Mouse (Mus musculus) heart, postnatal 4 days (tissue): Measurements from ENCODE around the gene Chtop. TPM values are rescaled to one million over a fixed set of nuclear protein-coding genes. Genes with fewer than 3 reads are reported as not detected.

Experiments
- DNase-seq: peaks from one replicate; pipeline ENCODE4 v3.0.0; 2021
- total RNA-seq, 2 experiments: library from RNA; stranded (reverse); gene quantifications; 2 replicates each; pipeline ENCODE4 v1.2.3; 2021

Gene Chtop
- total RNA-seq, 2 experiments from 2014 or later, result 140 to 143 TPM

GRCm38 (mm10) chr3:90462579-90462978 is 46.7 kb downstream of the Chtop start:
- no peak for DNase-seq

DNA sequence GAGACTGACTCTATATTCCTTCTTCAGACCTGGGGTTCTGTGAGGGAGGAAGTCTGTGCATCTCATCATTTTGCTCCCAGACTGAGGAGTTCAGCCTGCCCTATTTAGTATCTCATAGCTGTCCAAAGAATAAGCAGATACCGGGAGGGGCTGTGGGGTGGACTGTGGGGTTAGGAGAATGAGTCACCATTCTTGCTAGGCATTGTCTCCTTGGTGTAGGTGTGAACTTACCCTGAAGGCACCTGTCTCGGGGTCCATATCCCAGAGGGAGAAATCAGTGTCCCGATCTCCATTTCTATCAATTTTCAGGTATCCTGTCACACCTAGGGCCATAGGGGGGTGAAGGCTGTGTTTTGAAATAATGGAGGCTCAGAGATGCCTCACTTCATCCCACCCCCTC is 47.4 kb downstream of the Chtop start:
- DNase-seq, result no peak

DNA sequence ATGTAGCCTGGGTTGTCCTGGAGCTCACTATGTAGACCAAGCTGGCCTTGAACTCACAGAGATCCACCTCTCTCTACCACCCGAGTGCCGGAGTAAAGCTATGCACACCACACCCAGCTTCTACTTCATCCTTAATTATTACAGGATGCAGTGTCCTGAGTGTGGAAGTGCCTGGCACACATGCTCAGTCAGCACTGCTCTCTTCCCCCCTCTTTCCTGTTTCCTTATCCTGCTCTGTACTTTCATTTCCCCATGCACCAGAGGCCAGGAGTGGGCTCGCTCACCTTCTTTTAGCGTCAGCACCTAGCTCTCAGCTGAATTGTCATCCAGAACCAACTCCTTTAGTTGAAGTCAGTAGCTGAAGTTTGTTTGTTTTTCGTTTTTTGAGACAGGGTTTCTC is 49.0 kb downstream of the Chtop start:
- no peak for DNase-seq

- no peak for DNase-seq
Measured at GRCm38 (mm10) chr3:90459727-90460126, 49.6 kb downstream of the Chtop start.

GRCm38 (mm10) chr3:90454931-90455330 is 54.4 kb downstream of the Chtop start:
- no peak for DNase-seq

GRCm38 (mm10) chr3:90451396-90452095 is 57.8 kb downstream of the Chtop start:
- DNase-seq, result no peak

GRCm38 (mm10) chr3:90450874-90451273 is 58.4 kb downstream of the Chtop start:
- DNase-seq, result no peak

Other genes with a start within 250 kb of the Chtop start
- 10 to 100 TPM; 22.2 to 22.3 TPM for gene Dennd4b, start 244.3 kb downstream of the Chtop start, total RNA-seq
- 10 to 100 TPM; 59.5 to 62.0 TPM for gene Gatad2b, start 216.3 kb downstream of the Chtop start, total RNA-seq
- 1 to 10 TPM; 3.4 to 3.9 TPM for gene Slc27a3, start 119.6 kb downstream of the Chtop start, total RNA-seq
- gene Ints3, start 75.9 kb downstream of the Chtop start, total RNA-seq, result 10 to 100 TPM; 24.1 to 28.6 TPM
- 10 to 100 TPM; 30.4 to 33.0 TPM for gene Npr1, start 43.6 kb downstream of the Chtop start, total RNA-seq
- 10 to 100 TPM; 69.0 to 74.2 TPM for gene Ilf2, start 33.4 kb downstream of the Chtop start, total RNA-seq
- 10 to 100 TPM; 50.0 to 58.0 TPM for gene Snapin, start 18.5 kb downstream of the Chtop start, total RNA-seq
- gene S100a1, start 4.9 kb upstream of the Chtop start, total RNA-seq, result 100 to 1,000 TPM; 282 to 313 TPM
- gene S100a13, start 4.9 kb upstream of the Chtop start, total RNA-seq, result 10 to 100 TPM; 34.2 to 37.9 TPM
- under 1 TPM in 1 of 2 experiments, not detected in 1; 0.74 TPM for gene S100a14, start 17.4 kb upstream of the Chtop start, total RNA-seq
- 100 to 1,000 TPM; 101 to 106 TPM for gene S100a16, start 27.8 kb upstream of the Chtop start, total RNA-seq
- gene S100a3, start 51.1 kb upstream of the Chtop start, total RNA-seq, result not detected
- gene S100a2, start 80.7 kb upstream of the Chtop start, total RNA-seq, result not detected
- gene Gm42674, start 92.4 kb upstream of the Chtop start, total RNA-seq, result not detected
- 1 to 10 TPM; 7.6 to 9.5 TPM for gene S100a4, start 94.3 kb upstream of the Chtop start, total RNA-seq
- gene S100a5, start 99.0 kb upstream of the Chtop start, total RNA-seq, result not detected
- gene S100a6, start 103.4 kb upstream of the Chtop start, total RNA-seq, result 10 to 100 TPM; 72.1 to 75.9 TPM
- not detected for gene S100a7a, start 144.5 kb upstream of the Chtop start, total RNA-seq
- 10 to 100 TPM in 1 of 2 experiments, 1 to 10 TPM in 1; 6.8 to 10.4 TPM for gene S100a8, start 159.5 kb upstream of the Chtop start, total RNA-seq
- 10 to 100 TPM in 1 of 2 experiments, 1 to 10 TPM in 1; 8.1 to 14.6 TPM for gene S100a9, start 186.2 kb upstream of the Chtop start, total RNA-seq
- not detected for gene Pglyrp4, start 217.4 kb upstream of the Chtop start, total RNA-seq